Mouse (Mus musculus) embryonic facial prominence, embryonic 15.5 days (tissue): ENCODE measurements around the gene Trpt1. TPM values are rescaled to one million over a fixed set of nuclear protein-coding genes. Genes with fewer than 3 reads are reported as not detected.

Experiments
- polyA plus RNA-seq: library from polyadenylated mRNA; unstranded; fragments of >200 nt; fragmentation: Nextera tagmentation; extraction: Ambion mirVana; gene quantifications from 2 replicates; pipeline ENCODE4 v1.2.1, GENCODE M21; 2015

Trpt1 gene
- polyA plus RNA-seq, 1 experiment from 2014 or later = 12.7 TPM

Other genes with a start within 250 kb of the Trpt1 start
- 32.0 and 34.2 TPM in 2 replicates for gene Rps6ka4, start 155.5 kb upstream of the Trpt1 start, polyA plus RNA-seq
- gene Ccdc88b, start 137.9 kb upstream of the Trpt1 start, polyA plus RNA-seq = 0.80 and 1.8 TPM in 2 replicates
- gene Trmt112, start 86.4 kb upstream of the Trpt1 start, polyA plus RNA-seq = 137 and 138 TPM in 2 replicates
- 321 and 330 TPM in 2 replicates for gene Prdx5, start 86.0 kb upstream of the Trpt1 start, polyA plus RNA-seq
- gene Esrra, start 74.3 kb upstream of the Trpt1 start, polyA plus RNA-seq = 15.2 and 16.1 TPM in 2 replicates
- gene Catsperz, start 70.8 kb upstream of the Trpt1 start, polyA plus RNA-seq = 4.0 and 5.1 TPM in 2 replicates
- gene Kcnk4, start 61.6 kb upstream of the Trpt1 start, polyA plus RNA-seq = 1.4 and 1.7 TPM in 2 replicates
- gene Bad, start 54.3 kb upstream of the Trpt1 start, polyA plus RNA-seq = 90.3 and 97.9 TPM in 2 replicates
- gene Gpr137, start 53.7 kb upstream of the Trpt1 start, polyA plus RNA-seq = 41.8 and 42.2 TPM in 2 replicates
- 224 and 246 TPM in 2 replicates for gene Ppp1r14b, start 21.2 kb upstream of the Trpt1 start, polyA plus RNA-seq
- gene Plcb3, start 19.7 kb upstream of the Trpt1 start, polyA plus RNA-seq = 48.2 and 49.1 TPM in 2 replicates
- 112 and 119 TPM in 2 replicates for gene Fkbp2, start 15.6 kb upstream of the Trpt1 start, polyA plus RNA-seq
- gene Vegfb, start 8.5 kb upstream of the Trpt1 start, polyA plus RNA-seq = 51.5 and 53.2 TPM in 2 replicates
- gene Dnajc4, start 3.6 kb upstream of the Trpt1 start, polyA plus RNA-seq = 23.9 and 27.9 TPM in 2 replicates
- gene Nudt22, start within 50 bp of the Trpt1 start, polyA plus RNA-seq = 22.2 and 24.1 TPM in 2 replicates
- 12.4 and 14.2 TPM in 2 replicates for gene Fermt3, start 23.3 kb downstream of the Trpt1 start, polyA plus RNA-seq
- 228 and 244 TPM in 2 replicates for gene Stip1, start 43.8 kb downstream of the Trpt1 start, polyA plus RNA-seq
- gene Macrod1, start 60.7 kb downstream of the Trpt1 start, polyA plus RNA-seq = 22.1 and 26.6 TPM in 2 replicates
- gene Flrt1, start 109.6 kb downstream of the Trpt1 start, polyA plus RNA-seq = 13.5 and 19.2 TPM in 2 replicates
- 206 and 214 TPM in 2 replicates for gene Otub1, start 210.2 kb downstream of the Trpt1 start, polyA plus RNA-seq
- gene Cox8a, start 221.5 kb downstream of the Trpt1 start, polyA plus RNA-seq = 822 and 870 TPM in 2 replicates
- gene Naa40, start 245.1 kb downstream of the Trpt1 start, polyA plus RNA-seq = 49.8 and 55.4 TPM in 2 replicates